Mouse (Mus musculus): ENCODE results near the gene Prkn.

DNA sequence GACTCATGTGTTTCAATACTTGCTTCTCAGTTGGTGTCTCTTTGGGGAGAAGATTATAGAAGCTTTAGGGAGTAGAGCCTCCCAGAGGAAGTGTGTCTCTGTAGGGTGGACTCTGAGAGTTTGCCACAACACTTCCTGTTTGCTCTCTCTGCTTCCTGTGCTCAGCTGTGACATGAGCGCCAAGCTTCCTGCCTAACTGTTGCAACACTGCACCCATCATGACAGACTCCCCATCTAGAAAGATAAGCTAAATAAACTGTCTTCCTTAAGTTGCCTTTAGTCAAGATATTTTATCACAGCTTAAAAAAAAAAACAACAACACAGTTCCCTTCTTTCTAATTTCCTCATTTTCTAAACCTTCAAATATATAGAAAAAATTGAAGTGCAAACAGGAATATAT, 1130.0 kb downstream of the Prkn start:
- no peak for TF ChIP-seq GATA1 (IDR thresholded peaks at IDR 0.05; ENCODE audit: borderline replicate concordance, low read length)
- TF ChIP-seq FLI1 (IDR thresholded peaks at IDR 0.05; ENCODE audit: low read length): no peak
